Mouse (Mus musculus): ENCODE data around the gene Fryl. TPM values are rescaled to one million over a fixed set of nuclear protein-coding genes. Genes with fewer than 3 reads are reported as not detected.

The Fryl gene
- polyA plus RNA-seq, 1 experiment from 2014 or later, result 32.4 TPM

- no peak overlapping the region for H3K4me3 ChIP-seq (ENCODE audit: low read depth, low read length)
- WGBS, result 80% methylated on average over 9 of the region's 9 CpGs
- ATAC-seq (peak; percentile 46; the same call in 1 of the 2 replicates), DNase-seq (ENCODE audit: low spot score) (no peak)
- no peak overlapping the region for H3K27ac ChIP-seq (ENCODE audit: low read depth, low read length)
- H3K9ac ChIP-seq (ENCODE audit: low read length), result no peak overlapping the region
- H3K27me3 ChIP-seq (replicated peaks; ENCODE audit: control insufficient read depth, insufficient read depth, low read length), result no peaks in the 10 kb centered on the region
- peaks cover 7% of the 10 kb centered on the region for H3K36me3 ChIP-seq (ENCODE audit: control insufficient read depth, insufficient read depth, low read length)
- no peak overlapping the region for H3K4me2 ChIP-seq (ENCODE audit: low read length)
- H3K9me3 ChIP-seq (replicated peaks; ENCODE audit: control insufficient read depth, low read length), result 0 out of 2 replicates have a peak, but pooled peaks cover 2% of the 10 kb centered on the region
- H3K4me1 ChIP-seq (ENCODE audit: control insufficient read depth, insufficient read depth, low read length), result no peaks in the 10 kb centered on the region
These were observed 66.8 kb downstream of the Fryl start for GRCm38 (mm10) chr5:73189443-73190160.

DNA sequence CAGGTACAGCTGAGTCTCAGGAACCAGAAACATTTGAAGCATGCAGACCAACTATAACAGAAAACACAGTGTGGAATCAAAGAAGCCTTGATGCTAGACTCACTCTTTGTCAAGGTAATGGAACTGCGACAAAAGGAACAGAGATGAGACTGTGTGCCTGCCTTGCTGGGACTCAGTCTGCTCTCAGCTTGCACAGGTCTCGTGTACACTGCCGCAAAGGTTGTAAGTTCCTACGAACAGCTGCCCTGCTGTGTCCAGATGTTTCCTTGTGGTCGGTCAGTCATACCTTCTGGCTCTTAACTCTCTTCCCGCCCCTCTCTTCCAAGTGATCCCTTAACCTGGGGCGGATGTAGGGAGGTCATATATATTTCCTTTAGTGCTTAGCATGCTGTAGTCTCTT, 67.8 kb downstream of the Fryl start:
- DNase-seq (ENCODE audit: low spot score) (no peak), ATAC-seq (no peak)
- WGBS, result 92% methylated on average over 7 of the region's 7 CpGs

GRCm38 (mm10) chr5:73188164-73188563, 68.3 kb downstream of the Fryl start:
- 85% methylated on average over 5 of the region's 5 CpGs for WGBS
- Histone ChIP-seq H3K27ac (ENCODE audit: low read depth, low read length) (no peak overlapping the region), H3K9me3 (replicated peaks; ENCODE audit: control insufficient read depth, low read length) (0 out of 2 replicates have a peak, but pooled peaks cover 2% of the 10 kb centered on the region), H3K4me2 (ENCODE audit: low read length) (no peak overlapping the region), H3K9ac (ENCODE audit: low read length) (no peak overlapping the region), H3K27me3 (replicated peaks; ENCODE audit: control insufficient read depth, insufficient read depth, low read length) (no peaks in the 10 kb centered on the region), H3K4me3 (ENCODE audit: low read depth, low read length) (no peak overlapping the region), H3K4me1 (ENCODE audit: control insufficient read depth, insufficient read depth, low read length) (no peaks in the 10 kb centered on the region), H3K36me3 (ENCODE audit: control insufficient read depth, insufficient read depth, low read length) (no peaks in the 10 kb centered on the region; the same call in 1 of the 2 replicates)
- DNase-seq (ENCODE audit: low spot score) (no peak), ATAC-seq (no peak)

More for the DNA sequence above, 67.8 kb downstream of the Fryl start:
- Histone ChIP-seq H3K4me3 (ENCODE audit: low read depth, low read length) (no peak overlapping the region), H3K27me3 (replicated peaks; ENCODE audit: control insufficient read depth, insufficient read depth, low read length) (no peaks in the 10 kb centered on the region), H3K9ac (ENCODE audit: low read length) (no peak overlapping the region), H3K36me3 (ENCODE audit: control insufficient read depth, insufficient read depth, low read length) (peaks cover 3% of the 10 kb centered on the region; the same call in 1 of the 2 replicates), H3K9me3 (replicated peaks; ENCODE audit: control insufficient read depth, low read length) (0 out of 2 replicates have a peak, but pooled peaks cover 2% of the 10 kb centered on the region), H3K4me1 (ENCODE audit: control insufficient read depth, insufficient read depth, low read length) (no peaks in the 10 kb centered on the region), H3K27ac (ENCODE audit: low read depth, low read length) (no peak overlapping the region), H3K4me2 (ENCODE audit: low read length) (no peak overlapping the region)

- Histone ChIP-seq H3K27ac (ENCODE audit: low read depth, low read length) (no peak overlapping the region), H3K36me3 (ENCODE audit: control insufficient read depth, insufficient read depth, low read length) (no peaks in the 10 kb centered on the region), H3K4me2 (ENCODE audit: low read length) (no peak overlapping the region), H3K27me3 (replicated peaks; ENCODE audit: control insufficient read depth, insufficient read depth, low read length) (no peaks in the 10 kb centered on the region), H3K9me3 (replicated peaks; ENCODE audit: control insufficient read depth, low read length) (0 out of 2 replicates have a peak, but pooled peaks cover 2% of the 10 kb centered on the region), H3K9ac (ENCODE audit: low read length) (no peak overlapping the region), H3K4me3 (ENCODE audit: low read depth, low read length) (no peak overlapping the region), H3K4me1 (ENCODE audit: control insufficient read depth, insufficient read depth, low read length) (no peaks in the 10 kb centered on the region)
- 82% methylated on average over 5 of the region's 5 CpGs for WGBS
- DNase-seq (ENCODE audit: low spot score) (no peak), ATAC-seq (no peak)
These were observed 69.5 kb downstream of the Fryl start for GRCm38 (mm10) chr5:73186912-73187311.

DNA sequence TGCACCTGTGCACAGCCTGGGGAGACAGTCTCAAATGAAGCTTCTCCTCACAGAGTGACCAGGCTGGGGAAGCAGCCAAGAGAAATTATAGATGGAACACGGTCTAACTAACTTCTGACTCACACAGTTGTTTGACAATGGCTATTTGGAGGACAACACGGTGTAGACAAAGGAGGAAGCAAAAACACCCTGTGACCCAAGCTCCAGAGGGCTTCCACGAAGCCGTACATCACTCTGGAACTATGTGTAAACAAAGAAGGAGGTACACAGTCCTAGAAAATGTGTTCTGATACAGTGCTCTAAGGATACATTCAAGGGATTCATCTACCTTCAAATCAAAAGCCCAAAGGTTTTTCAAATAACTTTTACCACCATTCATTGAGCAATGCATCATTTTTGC, 71.0 kb downstream of the Fryl start:
- ATAC-seq (no peak), DNase-seq (ENCODE audit: low spot score) (no peak)
- Histone ChIP-seq H3K4me3 (ENCODE audit: low read depth, low read length) (no peak overlapping the region), H3K27ac (ENCODE audit: low read depth, low read length) (no peak overlapping the region), H3K36me3 (ENCODE audit: control insufficient read depth, insufficient read depth, low read length) (no peaks in the 10 kb centered on the region), H3K9me3 (replicated peaks; ENCODE audit: control insufficient read depth, low read length) (0 out of 2 replicates have a peak, but pooled peaks cover 2% of the 10 kb centered on the region), H3K4me1 (ENCODE audit: control insufficient read depth, insufficient read depth, low read length) (no peaks in the 10 kb centered on the region), H3K27me3 (replicated peaks; ENCODE audit: control insufficient read depth, insufficient read depth, low read length) (no peaks in the 10 kb centered on the region), H3K4me2 (ENCODE audit: low read length) (no peak overlapping the region), H3K9ac (ENCODE audit: low read length) (no peak overlapping the region)
- WGBS, result 89% methylated on average over 4 of the region's 4 CpGs

GRCm38 (mm10) chr5:73182701-73183447, 73.5 kb downstream of the Fryl start:
- Histone ChIP-seq H3K9ac (ENCODE audit: low read length) (no peak overlapping the region), H3K36me3 (ENCODE audit: control insufficient read depth, insufficient read depth, low read length) (no peaks in the 10 kb centered on the region), H3K4me1 (ENCODE audit: control insufficient read depth, insufficient read depth, low read length) (no peaks in the 10 kb centered on the region), H3K4me3 (ENCODE audit: low read depth, low read length) (no peak overlapping the region), H3K4me2 (ENCODE audit: low read length) (no peak overlapping the region), H3K27ac (ENCODE audit: low read depth, low read length) (no peak overlapping the region), H3K9me3 (replicated peaks; ENCODE audit: control insufficient read depth, low read length) (0 out of 2 replicates have a peak, but pooled peaks cover 2% of the 10 kb centered on the region), H3K27me3 (replicated peaks; ENCODE audit: control insufficient read depth, insufficient read depth, low read length) (no peaks in the 10 kb centered on the region)
- 91% methylated on average over 12 of the region's 12 CpGs for WGBS
- ATAC-seq (no peak), DNase-seq (ENCODE audit: low spot score) (no peak)

GRCm38 (mm10) chr5:73182191-73182590, 74.2 kb downstream of the Fryl start:
- 75% methylated on average over 9 of the region's 9 CpGs for WGBS
- ATAC-seq (no peak), DNase-seq (ENCODE audit: low spot score) (no peak)
- 0 out of 2 replicates have a peak, but pooled peaks cover 2% of the 10 kb centered on the region for H3K9me3 ChIP-seq (replicated peaks; ENCODE audit: control insufficient read depth, low read length)
- H3K4me2 ChIP-seq (ENCODE audit: low read length), result no peak overlapping the region
- H3K27me3 ChIP-seq (replicated peaks; ENCODE audit: control insufficient read depth, insufficient read depth, low read length), result no peaks in the 10 kb centered on the region
- no peak overlapping the region for H3K27ac ChIP-seq (ENCODE audit: low read depth, low read length)
- H3K4me3 ChIP-seq (ENCODE audit: low read depth, low read length), result no peak overlapping the region
- no peaks in the 10 kb centered on the region for H3K36me3 ChIP-seq (ENCODE audit: control insufficient read depth, insufficient read depth, low read length)
- H3K9ac ChIP-seq (ENCODE audit: low read length), result no peak overlapping the region
- no peaks in the 10 kb centered on the region for H3K4me1 ChIP-seq (ENCODE audit: control insufficient read depth, insufficient read depth, low read length)

- 82% methylated on average over 4 of the region's 4 CpGs for WGBS
- H3K9me3 ChIP-seq (replicated peaks; ENCODE audit: control insufficient read depth, low read length), result no peaks in the 10 kb centered on the region
- H3K27ac ChIP-seq (ENCODE audit: low read depth, low read length), result no peak overlapping the region
- H3K4me3 ChIP-seq (ENCODE audit: low read depth, low read length), result no peak overlapping the region
- H3K9ac ChIP-seq (ENCODE audit: low read length), result no peak overlapping the region
- H3K27me3 ChIP-seq (replicated peaks; ENCODE audit: control insufficient read depth, insufficient read depth, low read length), result no peaks in the 10 kb centered on the region
- DNase-seq (ENCODE audit: low spot score) (no peak), ATAC-seq (no peak)
- H3K4me1 ChIP-seq (ENCODE audit: control insufficient read depth, insufficient read depth, low read length), result peaks cover 9% of the 10 kb centered on the region
- H3K4me2 ChIP-seq (ENCODE audit: low read length), result no peak overlapping the region
- no peaks in the 10 kb centered on the region for H3K36me3 ChIP-seq (ENCODE audit: control insufficient read depth, insufficient read depth, low read length)
These were observed 80.1 kb downstream of the Fryl start for GRCm38 (mm10) chr5:73176294-73176693.

All from forebrain, embryonic 14.5 days (tissue).